In genomic region chr8:111337311-111337889, GRCm38 (mm10) we compare ENCODE assay signal across 8 mouse cellular contexts. TPM values are rescaled to one million over a fixed set of nuclear protein-coding genes. Genes with fewer than 3 reads are reported as not detected.
DNase-seq lines count a peak whose midpoint lies in the region; ATAC-seq and TF ChIP-seq lines count a peak whose summit lies in the region.

No protein-coding gene starts in this region.

- peak overlapping the region; percentile 38 for H3K4me3 ChIP-seq in kidney, embryonic 14.5 days (ENCODE audit: low read length)
- H3K4me3 ChIP-seq in hindbrain, postnatal 0 days (ENCODE audit: low read length): peak overlapping the region; percentile 42
- peak overlapping the region; percentile 63 for H3K4me3 ChIP-seq in lung, embryonic 16.5 days (ENCODE audit: low read length)
- H3K4me3 ChIP-seq in stomach, embryonic 15.5 days (replicated peaks): peak overlapping the region; percentile 52

- peak overlapping the region; percentile 77 for H3K4me2 ChIP-seq in kidney, embryonic 14.5 days (replicated peaks; ENCODE audit: low read depth, low read length)
- peak overlapping the region; percentile 80 for H3K4me2 ChIP-seq in hindbrain, postnatal 0 days (ENCODE audit: low read depth, low read length)
- H3K4me2 ChIP-seq in lung, embryonic 16.5 days (ENCODE audit: low read depth, low read length): peak overlapping the region; percentile 94
- H3K4me2 ChIP-seq in stomach, embryonic 15.5 days: peak overlapping the region; percentile 96

- no peaks in the 10 kb centered on the region for H3K9me3 ChIP-seq in kidney, embryonic 14.5 days (ENCODE audit: control insufficient read depth, low read length)
- no peaks in the 10 kb centered on the region for H3K9me3 ChIP-seq in hindbrain, postnatal 0 days (ENCODE audit: low read length)
- no peaks in the 10 kb centered on the region for H3K9me3 ChIP-seq in lung, embryonic 16.5 days (ENCODE audit: control insufficient read depth, low read length)
- no peaks in the 10 kb centered on the region for H3K9me3 ChIP-seq in stomach, embryonic 15.5 days

- no peak for TF ChIP-seq CTCF in hindbrain, postnatal 0 days (IDR thresholded peaks at IDR 0.05; ENCODE audit: low read depth)

- H3K27ac ChIP-seq in kidney, embryonic 14.5 days (ENCODE audit: low read depth, low read length): no peak overlapping the region
- no peak overlapping the region for H3K27ac ChIP-seq in hindbrain, postnatal 0 days
- peak overlapping the region; percentile 53 for H3K27ac ChIP-seq in lung, embryonic 16.5 days (ENCODE audit: low read length)
- H3K27ac ChIP-seq in stomach, embryonic 15.5 days: 0 out of 2 replicates have a peak overlapping the region, but pooled peaks have one; percentile 7

- intact Hi-C loops in left cerebral cortex, postnatal 36 days (cut with DNase I): no loop called here
- intact Hi-C loops in left cerebral cortex, postnatal 14 days (cut with DNase I): no loop called here

- DNase-seq in kidney, adult 8-10 months: no peak
- no peak for DNase-seq in hindbrain, postnatal 0 days (ENCODE audit: low spot score)
- DNase-seq in left cerebral cortex, postnatal 36 days (ENCODE audit: low spot score in 2 of 2): no peak
- no peak for DNase-seq in left cerebral cortex, postnatal 14 days (ENCODE audit: low spot score in 2 of 2)

- no peaks in the 10 kb centered on the region for H3K36me3 ChIP-seq in kidney, embryonic 14.5 days (ENCODE audit: control insufficient read depth, insufficient read depth, low read length)
- H3K36me3 ChIP-seq in hindbrain, postnatal 0 days (ENCODE audit: insufficient read depth, low read length): no peaks in the 10 kb centered on the region
- no peaks in the 10 kb centered on the region for H3K36me3 ChIP-seq in lung, embryonic 16.5 days (ENCODE audit: control insufficient read depth, insufficient read depth, low read length)
- no peaks in the 10 kb centered on the region for H3K36me3 ChIP-seq in stomach, embryonic 15.5 days

- no peak for ATAC-seq in kidney, embryonic 14.5 days (ENCODE audit: low FRiP score, low TSS enrichment)
- peak; percentile 71 for ATAC-seq in erythroblast, adult 5-6 weeks (replicated peaks; ENCODE audit: low FRiP score, poor library complexity, severe bottlenecking)
- ATAC-seq in hindbrain, postnatal 0 days: no peak
- peak; percentile 17; the same call in 1 of the 2 replicates for ATAC-seq in lung, embryonic 16.5 days (ENCODE audit: low read depth)
- ATAC-seq in stomach, embryonic 15.5 days (ENCODE audit: insufficient read depth, low FRiP score, low read depth): 0 out of 2 replicates have a peak, but pooled peaks have one; percentile 14

- WGBS in kidney, embryonic 14.5 days: 30% methylated on average over 17 of the region's 17 CpGs
- WGBS in hindbrain, postnatal 0 days: 34% methylated on average over 17 of the region's 17 CpGs
- 22% methylated on average over 17 of the region's 17 CpGs for WGBS in lung, embryonic 16.5 days
- 22% methylated on average over 17 of the region's 17 CpGs for WGBS in stomach, embryonic 15.5 days

- peak overlapping the region; percentile 18 for H3K9ac ChIP-seq in kidney, embryonic 14.5 days (ENCODE audit: low read depth, low read length)
- H3K9ac ChIP-seq in hindbrain, postnatal 0 days (replicated peaks; ENCODE audit: low read length): peak overlapping the region; percentile 41; the same call in 1 of the 2 replicates
- peak overlapping the region; percentile 69 for H3K9ac ChIP-seq in lung, embryonic 16.5 days (ENCODE audit: low read length)
- H3K9ac ChIP-seq in stomach, embryonic 15.5 days: 0 out of 2 replicates have a peak overlapping the region, but pooled peaks have one; percentile 16

- 0 out of 2 replicates have a peak, but pooled peaks cover 3% of the 10 kb centered on the region for H3K4me1 ChIP-seq in kidney, embryonic 14.5 days (ENCODE audit: control insufficient read depth, insufficient read depth, low read length)
- H3K4me1 ChIP-seq in hindbrain, postnatal 0 days (ENCODE audit: insufficient read depth, low read length): no peaks in the 10 kb centered on the region
- peaks cover 4% of the 10 kb centered on the region; the same call in 1 of the 2 replicates for H3K4me1 ChIP-seq in lung, embryonic 16.5 days (replicated peaks; ENCODE audit: control insufficient read depth, insufficient read depth, low read length)
- H3K4me1 ChIP-seq in stomach, embryonic 15.5 days: 0 out of 2 replicates have a peak, but pooled peaks cover 4% of the 10 kb centered on the region

- H3K27me3 ChIP-seq in kidney, embryonic 14.5 days (ENCODE audit: control insufficient read depth, insufficient read depth, low read length): peaks cover 3% of the 10 kb centered on the region; the same call in 1 of the 2 replicates
- H3K27me3 ChIP-seq in hindbrain, postnatal 0 days (ENCODE audit: insufficient read depth, low read length): no peaks in the 10 kb centered on the region
- no peaks in the 10 kb centered on the region for H3K27me3 ChIP-seq in lung, embryonic 16.5 days (ENCODE audit: control insufficient read depth, insufficient read depth, low read depth, low read length)
- H3K27me3 ChIP-seq in stomach, embryonic 15.5 days (replicated peaks): no peaks in the 10 kb centered on the region

RNA-seq across cellular contexts. Expression of gene Mlkl, which starts 0.6 kb away (rescaled TPM):
- 0.76 and 1.7 TPM in 2 replicates for polyA plus RNA-seq in kidney, embryonic 14.5 days (2014; fragmentation: Nextera tagmentation; extraction: Ambion mirVana)
- 9.4 and 29.2 TPM in 2 replicates for total RNA-seq in erythroblast, adult 5-6 weeks (2015; ENCODE audit: low replicate concordance)
- 11.8 and 12.0 TPM in 2 replicates for total RNA-seq in erythroblast, adult 5-6 weeks (2017; ENCODE audit: low replicate concordance)
- 0.63 TPM in 1 of 2 replicates, not detected in the other for total RNA-seq in hindbrain, postnatal 0 days (2014; rRNA removed)
- polyA plus RNA-seq in hindbrain, postnatal 0 days (2015; fragmentation: Nextera tagmentation; extraction: Ambion mirVana): 0.60 and 0.63 TPM in 2 replicates
- polyA plus RNA-seq in lung, embryonic 16.5 days (2015; fragmentation: Nextera tagmentation; extraction: Ambion mirVana): 5.9 and 6.5 TPM in 2 replicates
- polyA plus RNA-seq in stomach, embryonic 15.5 days (2015; fragmentation: Nextera tagmentation; extraction: Ambion mirVana): 2.4 TPM in 2 replicates
- under 1 TPM; 0.20 to 0.23 TPM for total RNA-seq in left cerebral cortex, postnatal 36 days (2021)
- total RNA-seq in left cerebral cortex, postnatal 14 days (2021): under 1 TPM; 0.21 to 0.68 TPM

RNA-seq across cellular contexts. Expression of gene Rfwd3, which starts 37.4 kb away (rescaled TPM):
- polyA plus RNA-seq in kidney, embryonic 14.5 days (2014; fragmentation: Nextera tagmentation; extraction: Ambion mirVana): 36.7 and 75.0 TPM in 2 replicates
- 25.9 and 29.0 TPM in 2 replicates for total RNA-seq in erythroblast, adult 5-6 weeks (2015; ENCODE audit: low replicate concordance)
- 44.0 and 45.0 TPM in 2 replicates for total RNA-seq in erythroblast, adult 5-6 weeks (2017; ENCODE audit: low replicate concordance)
- 21.6 and 26.6 TPM in 2 replicates for total RNA-seq in hindbrain, postnatal 0 days (2014; rRNA removed)
- 14.8 and 15.4 TPM in 2 replicates for polyA plus RNA-seq in hindbrain, postnatal 0 days (2015; fragmentation: Nextera tagmentation; extraction: Ambion mirVana)
- 63.8 and 65.7 TPM in 2 replicates for polyA plus RNA-seq in lung, embryonic 16.5 days (2015; fragmentation: Nextera tagmentation; extraction: Ambion mirVana)
- 45.2 and 52.3 TPM in 2 replicates for polyA plus RNA-seq in stomach, embryonic 15.5 days (2015; fragmentation: Nextera tagmentation; extraction: Ambion mirVana)
- 10 to 100 TPM; 20.2 to 20.5 TPM for total RNA-seq in left cerebral cortex, postnatal 36 days (2021)
- total RNA-seq in left cerebral cortex, postnatal 14 days (2021): 10 to 100 TPM; 18.2 TPM

RNA-seq across cellular contexts. Expression of gene Fa2h, which starts 56.2 kb away (rescaled TPM):
- polyA plus RNA-seq in kidney, embryonic 14.5 days (2014; fragmentation: Nextera tagmentation; extraction: Ambion mirVana): 0.84 and 0.90 TPM in 2 replicates
- total RNA-seq in erythroblast, adult 5-6 weeks (2015; ENCODE audit: low replicate concordance): not detected in 2 replicates
- not detected in 2 replicates for total RNA-seq in erythroblast, adult 5-6 weeks (2017; ENCODE audit: low replicate concordance)
- total RNA-seq in hindbrain, postnatal 0 days (2014; rRNA removed): 2.8 and 5.1 TPM in 2 replicates
- polyA plus RNA-seq in hindbrain, postnatal 0 days (2015; fragmentation: Nextera tagmentation; extraction: Ambion mirVana): 3.1 and 3.4 TPM in 2 replicates
- 0.11 and 0.13 TPM in 2 replicates for polyA plus RNA-seq in lung, embryonic 16.5 days (2015; fragmentation: Nextera tagmentation; extraction: Ambion mirVana)
- 4.3 TPM in 2 replicates for polyA plus RNA-seq in stomach, embryonic 15.5 days (2015; fragmentation: Nextera tagmentation; extraction: Ambion mirVana)
- 10 to 100 TPM; 20.4 to 31.0 TPM for total RNA-seq in left cerebral cortex, postnatal 36 days (2021)
- total RNA-seq in left cerebral cortex, postnatal 14 days (2021): 10 to 100 TPM; 13.0 to 20.0 TPM

Comparison
In these comparisons a context has a peak if more than half of its experiments do, and no peak if none do; other contexts are left out.
1. ATAC-seq: peak in erythroblast, adult 5-6 weeks (single experiment), lung, embryonic 16.5 days (single experiment) and stomach, embryonic 15.5 days (single experiment); none in kidney, embryonic 14.5 days (single experiment) and hindbrain, postnatal 0 days (single experiment).
2. H3K27ac ChIP-seq: peak in lung, embryonic 16.5 days (single experiment) and stomach, embryonic 15.5 days (single experiment); none in kidney, embryonic 14.5 days (single experiment) and hindbrain, postnatal 0 days (single experiment).
3. H3K9ac ChIP-seq: peak in every context shown above with its lines; median percentile 69 in lung, embryonic 16.5 days; 41 in hindbrain, postnatal 0 days; 18 in kidney, embryonic 14.5 days; 16 in stomach, embryonic 15.5 days.
4. Peak in every context shown above with its lines, with median percentiles within 50 percentile points of each other: H3K4me2 ChIP-seq and H3K4me3 ChIP-seq.